Mouse (Mus musculus) layer of hippocampus, postnatal 36 days (tissue): ENCODE results near the gene Efemp2. TPM values are rescaled to one million over a fixed set of nuclear protein-coding genes. Genes with fewer than 3 reads are reported as not detected.

Experiments
- DNase-seq, 2 experiments: peaks; one replicate each; pipeline ENCODE4 v3.0.0; 2022
- total RNA-seq, 2 experiments: library from RNA; stranded (reverse); gene quantifications; 2 replicates each; pipeline ENCODE4 v1.2.3; 2021

Efemp2 gene
- 10 to 100 TPM; 10.9 to 12.4 TPM for total RNA-seq

- peak; percentile 57 to 68 for DNase-seq
Measured at GRCm38 (mm10) chr19:5473720-5474119, at the start of gene Efemp2. TSS of gene Efemp2 (plus strand) at chr19:5473954.

GRCm38 (mm10) chr19:5424092-5424781 is 49.5 kb upstream of the Efemp2 start:
- peak; percentile 57 to 64 for DNase-seq

GRCm38 (mm10) chr19:5424782-5425741 is 48.7 kb upstream of the Efemp2 start, which contains the start of the genes Drap1 and AI837181:
TSS of gene Drap1 (minus strand) at chr19:5424979.
TSS of gene AI837181 (plus strand) at chr19:5425144.
- peak; percentile 89 to 90 for DNase-seq

GRCm38 (mm10) chr19:5425906-5426565 is 47.7 kb upstream of the Efemp2 start:
- peak in 1 of 2 experiments; percentile 13 for DNase-seq

- no peak for DNase-seq
Measured at GRCm38 (mm10) chr19:5426640-5427290, 47.0 kb upstream of the Efemp2 start.

GRCm38 (mm10) chr19:5428083-5428482 is 45.7 kb upstream of the Efemp2 start:
- DNase-seq, result no peak

- no peak for DNase-seq
Measured at GRCm38 (mm10) chr19:5429219-5429618, 44.5 kb upstream of the Efemp2 start.

GRCm38 (mm10) chr19:5429806-5430205 is 43.9 kb upstream of the Efemp2 start:
- no peak for DNase-seq

- no peak for DNase-seq
Measured at GRCm38 (mm10) chr19:5430408-5430807, 43.3 kb upstream of the Efemp2 start.

- DNase-seq, result no peak
Measured at GRCm38 (mm10) chr19:5431911-5432464, 41.8 kb upstream of the Efemp2 start.

GRCm38 (mm10) chr19:5432992-5433852 is 40.5 kb upstream of the Efemp2 start:
- DNase-seq, result no peak

GRCm38 (mm10) chr19:5433951-5434350 is 39.8 kb upstream of the Efemp2 start:
- DNase-seq, result no peak

GRCm38 (mm10) chr19:5444371-5444908 is 29.3 kb upstream of the Efemp2 start:
- DNase-seq, result no peak

GRCm38 (mm10) chr19:5444954-5445353 is 28.8 kb upstream of the Efemp2 start:
- no peak for DNase-seq

- DNase-seq, result no peak
Measured at GRCm38 (mm10) chr19:5445747-5446146, 28.0 kb upstream of the Efemp2 start.

- DNase-seq, result peak; percentile 64 to 65
Measured at GRCm38 (mm10) chr19:5447515-5448353, 26.0 kb upstream of the Efemp2 start, which contains the start of gene Fosl1. TSS of gene Fosl1 (plus strand) at chr19:5447547.

GRCm38 (mm10) chr19:5448354-5449150 is 25.2 kb upstream of the Efemp2 start:
- DNase-seq, result no peak

GRCm38 (mm10) chr19:5449673-5450072 is 24.1 kb upstream of the Efemp2 start:
- DNase-seq, result no peak

- no peak for DNase-seq
Measured at GRCm38 (mm10) chr19:5451766-5452165, 22.0 kb upstream of the Efemp2 start.
